Mouse (Mus musculus): ENCODE data around the gene Anapc11.

Anapc11 gene

DNA sequence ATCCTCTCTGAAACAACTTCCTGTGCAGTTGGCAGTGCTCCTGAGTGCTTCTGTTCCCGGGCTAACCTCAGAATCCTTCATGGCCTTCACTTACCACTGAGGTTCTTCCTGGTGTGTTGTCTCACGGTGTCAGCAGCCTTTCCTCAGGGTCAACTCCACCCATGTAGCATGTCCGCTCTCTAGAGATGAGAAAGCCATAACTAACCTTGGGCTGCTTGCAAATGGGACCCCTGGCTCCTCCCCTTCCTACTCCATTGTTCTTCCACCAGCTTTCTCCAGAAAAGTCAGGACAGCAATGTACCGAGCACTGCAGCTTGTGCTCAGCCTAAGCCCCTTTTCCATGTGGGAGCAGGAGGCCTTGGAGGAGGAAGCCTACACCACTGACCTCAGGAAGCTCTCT lies 8.5 kb downstream of the Anapc11 start:
- DNase-seq (ENCODE audit: low spot score): no peak

- no peak for DNase-seq (ENCODE audit: low spot score)
Measured at GRCm38 (mm10) chr11:120608241-120609034, 10.2 kb downstream of the Anapc11 start, which contains the start of gene Npb. Npb (plus strand) TSS chr11:120608477.

- DNase-seq (ENCODE audit: low spot score): no peak
Measured at GRCm38 (mm10) chr11:120609250-120609649, 11.0 kb downstream of the Anapc11 start.

DNA sequence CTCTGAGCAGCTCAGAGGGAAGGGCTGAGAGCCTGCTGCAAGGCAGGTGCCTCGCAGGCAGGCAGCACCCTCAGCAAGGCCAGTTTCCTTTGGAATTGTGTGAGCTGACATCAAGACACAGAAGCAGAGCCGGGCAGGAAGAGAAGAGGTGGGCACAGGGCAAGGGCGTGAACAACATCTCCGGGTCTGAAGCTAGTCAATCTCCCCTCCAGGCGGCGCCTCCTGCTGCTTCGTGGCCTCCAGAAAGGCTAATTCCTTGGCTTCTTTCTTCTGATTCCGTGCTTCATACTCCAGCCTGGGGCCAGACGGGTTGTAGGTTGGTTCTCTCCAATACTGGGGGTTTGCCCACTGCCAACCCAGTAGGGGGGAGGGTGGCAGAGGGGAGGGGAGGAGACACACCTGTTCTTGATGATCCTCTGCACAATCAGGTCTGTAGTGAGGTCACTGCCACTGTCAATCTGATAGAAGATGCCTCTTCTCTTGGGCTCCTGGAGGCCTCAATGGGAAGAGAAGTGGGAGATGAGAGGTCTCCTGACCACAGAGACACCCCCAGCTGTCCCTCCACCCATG lies 12.3 kb downstream of the Anapc11 start:
- no peak for DNase-seq (ENCODE audit: low spot score)

DNA sequence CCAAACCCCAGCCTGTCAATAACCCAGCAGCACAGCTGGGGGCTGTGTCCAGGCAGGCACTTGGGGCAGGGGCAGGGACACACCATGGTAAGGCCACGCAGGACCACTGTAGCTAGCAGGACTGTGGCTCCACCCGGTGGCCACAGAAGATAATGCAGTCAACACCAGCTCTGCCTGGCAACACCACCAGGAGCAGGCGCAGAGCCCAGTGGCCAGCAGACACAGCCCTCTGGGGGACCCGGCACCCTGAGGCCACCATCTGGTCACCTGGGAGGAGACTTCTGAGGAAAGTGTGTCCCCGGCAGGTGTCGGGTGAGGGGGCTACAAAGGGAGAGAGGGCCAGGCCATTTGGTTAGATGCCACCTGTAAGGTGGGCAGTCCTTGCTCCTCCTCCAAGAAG lies 14.5 kb downstream of the Anapc11 start:
- DNase-seq (ENCODE audit: low spot score): no peak

DNA sequence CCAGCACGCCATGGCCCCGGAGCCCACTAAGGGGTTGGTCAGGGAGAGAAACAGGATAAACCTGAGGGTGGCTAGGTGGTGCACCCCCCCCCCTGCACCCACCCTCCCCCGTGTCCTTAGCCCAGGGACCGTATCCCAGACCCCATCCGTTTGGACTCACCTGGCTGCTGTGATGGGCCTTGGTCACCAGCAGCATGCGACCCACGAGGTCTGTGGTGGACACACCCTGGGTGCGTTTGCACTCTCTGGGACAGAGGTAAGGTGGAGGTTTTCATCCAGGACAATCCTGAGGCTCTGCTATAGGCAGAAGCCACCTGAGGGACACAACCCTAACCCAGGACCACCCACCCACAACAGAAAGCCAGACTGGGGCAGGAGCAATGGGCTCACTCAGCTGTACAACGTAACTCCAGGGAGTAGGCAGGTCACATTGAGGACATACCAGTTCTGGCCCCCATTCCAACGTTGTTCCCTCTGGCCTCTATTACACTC lies 15.3 kb downstream of the Anapc11 start:
- no peak for DNase-seq (ENCODE audit: low spot score)

- no peak for DNase-seq (ENCODE audit: low spot score)
Measured at GRCm38 (mm10) chr11:120613976-120614375, 15.8 kb downstream of the Anapc11 start.

DNA sequence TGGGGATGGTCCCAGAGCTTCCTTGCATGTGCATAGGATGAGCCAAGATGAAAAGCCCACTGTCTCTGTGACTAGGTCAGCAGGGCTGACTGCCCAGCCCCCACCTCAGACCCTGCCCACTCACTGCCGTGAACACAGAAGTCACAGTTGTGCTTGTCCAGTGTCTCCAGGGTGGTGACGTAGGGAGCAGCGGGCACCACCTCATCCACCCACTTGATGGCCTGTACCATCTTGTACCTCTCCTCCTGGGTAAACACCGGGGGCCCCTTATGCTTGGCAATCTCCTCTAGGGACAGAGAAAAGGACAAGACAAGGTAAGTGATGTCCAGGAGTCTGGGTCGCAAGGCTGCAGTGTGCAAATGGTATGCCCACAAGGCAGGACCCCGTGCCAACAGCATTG lies 16.9 kb downstream of the Anapc11 start:
- no peak for DNase-seq (ENCODE audit: low spot score)

DNA sequence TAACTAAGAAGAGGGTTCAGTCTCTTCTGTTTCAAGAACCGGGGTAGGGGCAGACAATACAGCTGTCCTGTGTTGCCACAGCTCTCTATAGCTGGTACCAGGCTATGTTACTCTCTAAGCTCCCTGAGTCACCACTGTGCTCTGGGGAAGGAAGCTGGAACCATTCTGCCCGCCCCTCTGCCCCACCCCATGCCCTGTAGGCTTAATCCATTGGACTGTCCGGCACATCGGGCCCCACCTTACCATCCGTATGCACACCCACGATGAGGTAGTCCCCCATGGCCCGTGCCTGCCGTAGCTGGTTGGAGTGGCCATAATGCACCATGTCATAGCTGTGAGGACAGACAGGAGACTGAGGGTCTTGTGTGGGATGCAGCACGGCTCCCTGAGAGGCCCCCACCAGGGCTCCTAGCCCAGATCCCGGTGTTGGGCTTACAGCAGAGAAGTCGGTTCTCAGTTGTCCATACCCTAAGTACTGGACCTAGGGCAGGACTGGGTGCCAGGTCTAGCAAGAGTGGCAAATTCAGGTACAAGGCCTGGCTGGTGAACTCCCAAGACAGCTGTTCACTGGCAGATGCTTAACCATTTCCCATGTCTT lies 17.5 kb downstream of the Anapc11 start:
- no peak for DNase-seq (ENCODE audit: low spot score)

- DNase-seq (ENCODE audit: low spot score): no peak
Measured at GRCm38 (mm10) chr11:120616617-120617294, 18.5 kb downstream of the Anapc11 start.

DNA sequence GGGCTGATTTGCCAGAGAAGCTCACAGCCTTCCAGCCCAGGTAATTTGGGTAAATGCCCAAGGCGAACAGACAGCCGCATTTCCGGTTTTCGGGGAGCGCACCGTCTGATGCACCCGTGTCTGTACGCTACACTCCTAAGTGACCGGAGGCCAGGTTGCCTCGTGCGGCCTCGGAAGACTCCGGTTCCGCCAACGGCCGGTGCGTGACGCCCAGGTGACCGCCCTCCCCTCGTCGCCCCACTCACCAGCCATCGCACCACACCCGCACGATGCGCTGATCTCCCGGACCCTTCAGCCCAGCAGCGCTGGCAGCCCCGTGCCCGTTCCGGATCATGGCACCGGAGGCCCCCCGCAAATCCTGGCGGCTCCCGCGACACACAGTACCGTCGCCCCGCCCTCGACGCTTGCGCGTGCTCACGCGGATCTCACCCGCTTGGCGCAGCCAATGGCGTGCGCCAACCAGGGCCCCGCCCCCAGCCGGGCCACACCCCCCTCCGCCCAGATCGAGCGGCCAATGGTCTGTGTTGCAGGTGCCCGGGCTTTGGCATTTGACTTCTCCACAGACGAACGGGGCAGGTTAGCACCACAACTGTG lies 19.4 kb downstream of the Anapc11 start, which contains the start of gene Pcyt2:
Pcyt2 (minus strand) TSS at position 418 of the 594 bp plus-strand sequence.
- peak; percentile 91 for DNase-seq (ENCODE audit: low spot score)

DNA sequence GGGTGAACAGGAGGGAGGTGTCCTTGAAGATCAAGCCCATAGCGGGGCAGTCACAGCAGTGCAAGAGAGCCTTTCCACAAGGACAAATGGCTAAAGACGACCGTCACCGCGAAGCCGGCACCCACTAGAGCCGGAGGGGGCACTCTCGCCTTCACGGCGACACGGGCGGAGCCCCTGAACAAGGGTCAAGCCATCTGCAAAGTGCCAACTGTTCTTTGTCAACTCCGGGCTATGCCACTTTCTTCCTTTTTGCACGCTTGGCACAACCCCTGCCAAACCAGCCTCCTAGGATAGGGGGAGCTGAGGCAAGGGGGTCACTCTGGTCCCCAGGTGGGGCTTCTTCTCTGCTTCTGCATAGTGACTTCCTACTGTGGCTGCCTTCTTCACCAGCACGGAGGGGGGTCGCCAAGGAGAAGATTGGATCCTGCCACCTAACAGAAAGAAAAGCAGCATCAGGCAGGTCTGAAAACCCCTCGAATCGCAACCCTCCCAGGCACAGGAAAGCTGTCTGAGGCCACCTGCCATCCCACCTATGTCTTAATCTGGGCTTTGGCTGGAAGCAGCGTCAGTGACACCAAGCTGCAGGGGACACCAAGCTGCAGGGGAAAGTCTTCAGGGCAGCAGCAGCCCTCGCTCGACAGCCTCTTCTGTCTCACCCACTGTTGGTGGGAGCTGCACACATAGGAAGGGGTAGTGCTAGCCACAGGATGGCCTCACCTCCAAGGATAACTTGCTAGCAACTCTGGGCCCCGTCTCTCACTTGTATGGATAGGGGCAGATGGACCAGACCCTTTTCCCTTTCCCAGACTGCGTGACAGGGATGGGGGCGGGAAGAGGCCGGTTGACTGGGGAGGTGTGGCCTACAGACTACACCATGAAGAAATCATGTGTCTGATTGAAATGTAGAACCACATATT lies 20.7 kb downstream of the Anapc11 start:
- DNase-seq (ENCODE audit: low spot score): no peak

DNA sequence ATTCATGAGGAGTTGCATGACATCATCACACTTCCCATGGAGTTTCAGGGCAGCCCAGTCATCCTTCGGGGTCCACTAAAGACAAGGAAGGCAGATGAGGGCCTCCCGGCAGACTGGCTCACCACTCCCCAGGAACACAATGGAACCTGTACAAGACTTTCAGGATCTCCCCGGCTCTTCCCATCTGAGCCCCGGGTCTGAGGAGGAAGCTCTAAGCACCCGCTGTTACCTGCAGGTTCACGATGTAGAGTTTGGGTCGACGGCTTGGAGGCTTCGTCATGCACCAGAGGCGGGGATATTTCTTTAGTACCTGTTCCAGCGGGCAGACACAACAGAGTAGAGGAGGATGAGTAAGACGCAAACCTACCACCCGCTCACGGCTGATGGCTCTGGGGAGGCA lies 22.0 kb downstream of the Anapc11 start:
- DNase-seq (ENCODE audit: low spot score): no peak

- DNase-seq (ENCODE audit: low spot score): no peak
Measured at GRCm38 (mm10) chr11:120622805-120623204, 24.6 kb downstream of the Anapc11 start.

DNA sequence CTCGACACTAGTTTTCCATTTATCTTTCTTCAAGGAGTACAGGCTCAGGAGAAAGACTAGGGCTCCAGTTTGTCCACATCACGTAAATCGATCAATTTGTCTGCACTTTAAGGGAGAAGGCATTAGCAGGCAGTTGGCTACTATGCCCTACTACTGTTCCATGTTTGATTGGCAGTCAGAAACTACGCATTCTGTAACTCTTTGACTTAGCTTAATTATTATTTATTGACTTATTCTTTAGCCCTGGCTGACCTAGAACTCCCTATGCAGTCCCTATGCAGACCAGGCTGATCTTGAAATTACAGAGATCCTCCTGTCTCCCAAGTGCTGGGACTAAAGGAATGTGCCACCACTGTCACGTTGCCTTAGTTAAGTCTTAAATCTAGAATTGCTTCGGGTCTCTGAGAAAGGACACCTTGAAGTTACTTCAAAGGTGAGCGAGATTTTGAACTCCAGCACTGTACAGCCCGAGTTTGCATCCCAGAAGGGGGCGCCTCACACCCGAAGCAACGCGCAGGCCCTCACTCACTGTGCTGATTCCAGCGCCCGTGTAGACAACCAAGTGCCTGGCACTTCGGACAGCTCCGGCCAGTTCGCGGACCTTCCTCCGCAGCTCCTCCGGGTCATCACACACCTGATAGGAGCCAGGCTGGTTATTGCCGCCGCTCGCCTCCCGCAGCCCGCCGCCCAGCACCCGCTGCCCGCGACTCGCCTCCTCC lies 25.9 kb downstream of the Anapc11 start:
- peak; percentile 63 for DNase-seq (ENCODE audit: low spot score)

- DNase-seq (ENCODE audit: low spot score): peak; percentile 78
Measured at GRCm38 (mm10) chr11:120624680-120625111, 26.5 kb downstream of the Anapc11 start.

DNA sequence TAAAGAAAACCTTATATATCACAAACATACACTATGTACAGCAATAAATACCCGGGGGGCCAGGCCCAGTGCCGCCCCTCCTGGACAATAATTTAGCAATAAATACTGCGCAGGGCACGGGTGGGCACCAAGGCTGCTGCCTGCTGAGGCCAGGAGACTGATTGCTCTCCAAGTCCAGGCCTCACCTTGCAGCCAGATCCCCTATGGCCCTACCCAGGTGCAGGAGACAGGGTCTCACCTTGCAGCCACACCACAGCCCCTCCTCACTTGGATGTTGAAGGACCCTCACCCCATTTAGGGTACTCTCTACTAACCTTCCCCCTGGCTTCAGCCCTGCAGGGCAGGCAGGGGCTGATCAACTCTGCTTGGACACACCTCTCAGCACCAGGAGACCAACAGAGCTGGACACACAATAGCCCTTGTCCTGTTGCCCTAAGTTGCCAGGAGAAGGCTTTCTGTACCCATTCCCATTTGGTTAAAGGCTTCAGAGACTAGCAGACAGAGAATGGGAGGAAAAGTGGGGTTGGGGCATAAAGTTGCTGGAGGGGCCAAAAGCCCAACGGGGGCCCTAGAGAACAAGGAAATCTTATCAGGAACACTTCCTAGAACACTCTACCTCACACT lies 27.0 kb downstream of the Anapc11 start, which contains the start of gene Sirt7:
Sirt7 (minus strand) TSS at position 89 of the 624 bp plus-strand sequence.
- no peak for DNase-seq (ENCODE audit: low spot score)

GRCm38 (mm10) chr11:120626785-120627467 lies 28.7 kb downstream of the Anapc11 start:
- DNase-seq (ENCODE audit: low spot score): no peak

Data from c-Kit-positive CD71-positive TER-119-positive erythroid progenitor cells, embryonic 14.5 days (primary cell).